Mouse (Mus musculus): Measurements from ENCODE around the gene H2-T22. TPM values are rescaled to one million over a fixed set of nuclear protein-coding genes. Genes with fewer than 3 reads are reported as not detected.

The H2-T22 gene
- polyA plus RNA-seq, 1 experiment from 2014 or later = 6.1 TPM

- Histone ChIP-seq H3K36me3 (no peaks in the 10 kb centered on the region), H3K4me3 (no peak overlapping the region), H3K9ac (no peak overlapping the region), H3K27ac (ENCODE audit: poor library complexity, severe bottlenecking) (no peak overlapping the region), H3K4me1 (replicated peaks) (peaks cover 16% of the 10 kb centered on the region), H3K9me3 (replicated peaks) (0 out of 2 replicates have a peak, but pooled peaks cover 1% of the 10 kb centered on the region), H3K27me3 (replicated peaks) (no peaks in the 10 kb centered on the region), H3K4me2 (no peak overlapping the region)
- 3% methylated on average over 11 of the region's 11 CpGs for WGBS
- peak; percentile 31 for ATAC-seq (ENCODE audit: insufficient number of reproducible peaks, low FRiP score)
These were observed 45.6 kb downstream of the H2-T22 start for GRCm38 (mm10) chr17:35996949-35997348.

DNA sequence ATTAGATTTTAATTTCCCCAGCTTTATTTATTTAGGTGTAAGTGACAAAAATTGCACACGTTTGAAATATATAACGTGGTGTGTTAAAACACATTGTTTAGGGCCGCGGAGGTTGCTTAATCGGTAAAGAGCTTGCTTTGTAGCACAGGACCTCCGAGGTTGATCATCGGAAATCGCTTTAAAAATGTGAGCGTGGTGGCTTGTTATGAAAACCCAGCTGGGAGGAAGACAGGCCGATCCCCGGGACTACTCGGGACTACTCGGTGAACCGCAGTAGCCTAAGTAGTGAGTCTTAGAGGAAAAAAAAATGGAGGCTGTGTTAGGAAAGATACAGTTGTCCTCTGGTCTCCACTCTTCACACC is 47.7 kb downstream of the H2-T22 start:
- peak overlapping the region; percentile 88 for H3K4me2 ChIP-seq
- no peak for ATAC-seq (ENCODE audit: insufficient number of reproducible peaks, low FRiP score)
- peak overlapping the region; percentile 71 for H3K9ac ChIP-seq
- H3K36me3 ChIP-seq = no peaks in the 10 kb centered on the region
- H3K9me3 ChIP-seq (replicated peaks) = no peaks in the 10 kb centered on the region
- peaks cover 16% of the 10 kb centered on the region for H3K4me1 ChIP-seq (replicated peaks)
- WGBS = 3% methylated on average over 14 of the region's 14 CpGs
- H3K27me3 ChIP-seq (replicated peaks) = no peaks in the 10 kb centered on the region
- no peak overlapping the region for H3K27ac ChIP-seq (ENCODE audit: poor library complexity, severe bottlenecking)
- H3K4me3 ChIP-seq = peak overlapping the region; percentile 65

DNA sequence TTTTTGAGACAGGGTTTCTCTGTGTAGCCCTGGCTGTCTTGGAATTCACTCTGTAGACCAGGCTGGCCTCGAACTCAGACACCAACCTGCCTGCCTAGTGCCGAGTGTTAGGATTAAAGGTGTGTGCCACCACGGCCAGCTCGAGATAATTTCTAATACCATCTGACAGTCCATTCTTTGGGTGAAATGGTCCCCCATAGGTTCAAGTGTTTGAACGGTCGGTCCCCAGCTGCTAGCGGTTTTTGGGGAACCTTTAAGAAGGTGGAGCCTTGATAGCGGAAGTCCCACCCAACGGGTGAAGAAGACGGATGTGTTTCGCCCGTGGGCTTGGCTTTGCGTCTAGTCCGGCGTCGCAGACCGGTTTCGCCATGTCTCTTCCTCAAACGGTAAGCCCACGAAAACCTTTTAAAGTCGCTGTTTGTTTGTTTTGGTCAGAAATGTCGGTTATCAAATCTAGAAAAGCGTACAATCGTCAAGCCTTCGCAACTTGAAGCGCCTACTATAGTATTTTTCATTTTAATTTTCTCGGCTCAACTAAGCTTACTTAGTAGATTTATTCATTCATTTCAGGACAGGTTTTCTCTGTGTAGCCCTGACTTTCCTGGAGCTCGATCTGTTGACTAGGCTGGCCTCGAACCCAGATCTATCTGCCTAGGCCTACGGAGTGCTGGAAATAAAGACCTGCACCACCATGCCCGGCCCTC is 48.2 kb downstream of the H2-T22 start:
- peaks cover 16% of the 10 kb centered on the region for H3K4me1 ChIP-seq (replicated peaks)
- H3K27ac ChIP-seq (ENCODE audit: poor library complexity, severe bottlenecking) = 0 out of 2 replicates have a peak overlapping the region, but pooled peaks have one; percentile 1
- no peaks in the 10 kb centered on the region for H3K27me3 ChIP-seq (replicated peaks)
- peak overlapping the region; percentile 71 for H3K9ac ChIP-seq
- H3K9me3 ChIP-seq (replicated peaks) = no peaks in the 10 kb centered on the region
- peak overlapping the region; percentile 65 for H3K4me3 ChIP-seq
- peaks cover 4% of the 10 kb centered on the region for H3K36me3 ChIP-seq
- 3% methylated on average over 31 of the region's 31 CpGs for WGBS
- peak; percentile 62 for ATAC-seq (ENCODE audit: insufficient number of reproducible peaks, low FRiP score)
- H3K4me2 ChIP-seq = peak overlapping the region; percentile 88

DNA sequence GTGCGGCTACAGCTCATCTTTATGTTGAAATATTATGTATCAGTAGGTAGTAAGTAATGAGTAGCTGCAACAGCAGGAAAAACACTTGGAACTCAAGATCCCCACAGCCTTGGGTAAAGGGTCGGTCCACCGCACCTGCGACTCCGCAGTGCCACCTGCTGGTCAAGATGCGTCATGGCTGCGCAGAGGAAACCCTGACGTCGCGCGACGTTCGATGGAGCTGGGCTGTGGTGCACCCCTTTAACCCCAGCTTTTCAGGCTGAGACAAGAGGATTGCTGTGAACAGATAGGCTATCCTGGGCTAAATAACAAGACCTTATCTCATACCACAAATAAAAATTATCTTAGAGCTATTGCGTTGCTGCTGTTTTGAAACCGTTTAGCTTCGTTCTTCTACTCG is 48.9 kb downstream of the H2-T22 start:
- no peaks in the 10 kb centered on the region for H3K9me3 ChIP-seq (replicated peaks)
- H3K36me3 ChIP-seq = peaks cover 9% of the 10 kb centered on the region
- peak; percentile 73 for ATAC-seq (ENCODE audit: insufficient number of reproducible peaks, low FRiP score)
- peak overlapping the region; percentile 88 for H3K4me2 ChIP-seq
- peaks cover 16% of the 10 kb centered on the region for H3K4me1 ChIP-seq (replicated peaks)
- H3K9ac ChIP-seq = no peak overlapping the region
- no peak overlapping the region for H3K27ac ChIP-seq (ENCODE audit: poor library complexity, severe bottlenecking)
- H3K27me3 ChIP-seq (replicated peaks) = no peaks in the 10 kb centered on the region
- WGBS = 6% methylated on average over 17 of the region's 17 CpGs
- peak overlapping the region; percentile 65; the same call in 1 of the 2 replicates for H3K4me3 ChIP-seq

- H3K4me2 ChIP-seq = 0 out of 2 replicates have a peak overlapping the region, but pooled peaks have one; percentile 5
- no peak overlapping the region for H3K27ac ChIP-seq (ENCODE audit: poor library complexity, severe bottlenecking)
- H3K36me3 ChIP-seq = peaks cover 28% of the 10 kb centered on the region
- 38% methylated on average over 10 of the region's 10 CpGs for WGBS
- ATAC-seq (ENCODE audit: insufficient number of reproducible peaks, low FRiP score) = no peak
- no peak overlapping the region for H3K9ac ChIP-seq
- H3K4me1 ChIP-seq (replicated peaks) = peaks cover 9% of the 10 kb centered on the region
- no peak overlapping the region for H3K4me3 ChIP-seq
- no peaks in the 10 kb centered on the region for H3K9me3 ChIP-seq (replicated peaks)
- no peaks in the 10 kb centered on the region for H3K27me3 ChIP-seq (replicated peaks)
These were observed 50.8 kb downstream of the H2-T22 start for GRCm38 (mm10) chr17:35991781-35992180.

Other genes starting within 250 kb of the H2-T22 start
- 37.6 and 38.6 TPM in 2 replicates for gene Ier3, start 221.1 kb downstream of the H2-T22 start, polyA plus RNA-seq (2016; fragmentation: Nextera tagmentation; extraction: Ambion mirVana)
- gene Flot1, start 219.5 kb downstream of the H2-T22 start, polyA plus RNA-seq (2016; fragmentation: Nextera tagmentation; extraction: Ambion mirVana) = 78.2 and 80.2 TPM in 2 replicates
- gene Tubb5, start 204.4 kb downstream of the H2-T22 start, polyA plus RNA-seq (2016; fragmentation: Nextera tagmentation; extraction: Ambion mirVana) = 743 and 773 TPM in 2 replicates
- 21.6 and 25.0 TPM in 2 replicates for gene Mdc1, start 201.2 kb downstream of the H2-T22 start, polyA plus RNA-seq (2016; fragmentation: Nextera tagmentation; extraction: Ambion mirVana)
- 48.9 and 50.7 TPM in 2 replicates for gene Nrm, start 181.4 kb downstream of the H2-T22 start, polyA plus RNA-seq (2016; fragmentation: Nextera tagmentation; extraction: Ambion mirVana)
- gene Ppp1r18, start 177.2 kb downstream of the H2-T22 start, polyA plus RNA-seq (2016; fragmentation: Nextera tagmentation; extraction: Ambion mirVana) = 22.8 and 23.7 TPM in 2 replicates
- gene Dhx16, start 162.9 kb downstream of the H2-T22 start, polyA plus RNA-seq (2016; fragmentation: Nextera tagmentation; extraction: Ambion mirVana) = 22.4 and 26.6 TPM in 2 replicates
- 25.6 and 26.2 TPM in 2 replicates for gene 2310061I04Rik, start 145.3 kb downstream of the H2-T22 start, polyA plus RNA-seq (2016; fragmentation: Nextera tagmentation; extraction: Ambion mirVana)
- 56.0 and 56.4 TPM in 2 replicates for gene Atat1, start 132.7 kb downstream of the H2-T22 start, polyA plus RNA-seq (2016; fragmentation: Nextera tagmentation; extraction: Ambion mirVana)
- gene Mrps18b, start 126.4 kb downstream of the H2-T22 start, polyA plus RNA-seq (2016; fragmentation: Nextera tagmentation; extraction: Ambion mirVana) = 63.4 and 72.7 TPM in 2 replicates
- gene Ppp1r10, start 126.3 kb downstream of the H2-T22 start, polyA plus RNA-seq (2016; fragmentation: Nextera tagmentation; extraction: Ambion mirVana) = 35.8 and 39.6 TPM in 2 replicates
- 73.9 and 76.5 TPM in 2 replicates for gene Abcf1, start 73.0 kb downstream of the H2-T22 start, polyA plus RNA-seq (2016; fragmentation: Nextera tagmentation; extraction: Ambion mirVana)
- 39.8 and 42.4 TPM in 2 replicates for gene Gnl1, start 62.9 kb downstream of the H2-T22 start, polyA plus RNA-seq (2016; fragmentation: Nextera tagmentation; extraction: Ambion mirVana)
- gene Prr3, start 62.5 kb downstream of the H2-T22 start, polyA plus RNA-seq (2016; fragmentation: Nextera tagmentation; extraction: Ambion mirVana) = 17.6 and 18.5 TPM in 2 replicates
- gene H2-T24, start 22.2 kb downstream of the H2-T22 start, polyA plus RNA-seq (2016; fragmentation: Nextera tagmentation; extraction: Ambion mirVana) = 3.4 and 3.9 TPM in 2 replicates
- gene H2-T23, start 9.9 kb downstream of the H2-T22 start, polyA plus RNA-seq (2016; fragmentation: Nextera tagmentation; extraction: Ambion mirVana) = 4.7 and 5.2 TPM in 2 replicates
- gene Gm6034, start 214 bp upstream of the H2-T22 start, polyA plus RNA-seq (2016; fragmentation: Nextera tagmentation; extraction: Ambion mirVana) = not detected in 2 replicates
- not detected in 2 replicates for gene Gm11127, start 15.6 kb upstream of the H2-T22 start, polyA plus RNA-seq (2016; fragmentation: Nextera tagmentation; extraction: Ambion mirVana)
- gene Gm19684, start 78.9 kb upstream of the H2-T22 start, polyA plus RNA-seq (2016; fragmentation: Nextera tagmentation; extraction: Ambion mirVana) = not detected in 2 replicates
- not detected in 2 replicates for gene Gm7030, start 86.7 kb upstream of the H2-T22 start, polyA plus RNA-seq (2016; fragmentation: Nextera tagmentation; extraction: Ambion mirVana)
- gene Gm8909, start 125.8 kb upstream of the H2-T22 start, polyA plus RNA-seq (2016; fragmentation: Nextera tagmentation; extraction: Ambion mirVana) = 0.18 TPM in 1 of 2 replicates, not detected in the other
- not detected in 2 replicates for gene H2-T3, start 147.5 kb upstream of the H2-T22 start, polyA plus RNA-seq (2016; fragmentation: Nextera tagmentation; extraction: Ambion mirVana)
- gene Rpp21, start 215.3 kb upstream of the H2-T22 start, polyA plus RNA-seq (2016; fragmentation: Nextera tagmentation; extraction: Ambion mirVana) = 84.4 and 87.9 TPM in 2 replicates
- gene Trim39, start 229.5 kb upstream of the H2-T22 start, polyA plus RNA-seq (2016; fragmentation: Nextera tagmentation; extraction: Ambion mirVana) = 10.2 and 10.6 TPM in 2 replicates
- gene H2-M10.2, start 243.7 kb upstream of the H2-T22 start, polyA plus RNA-seq (2016; fragmentation: Nextera tagmentation; extraction: Ambion mirVana) = not detected in 2 replicates